Mouse (Mus musculus) liver, adult 2 months (tissue): Measurements from ENCODE around the gene Shank3. TPM values are rescaled to one million over a fixed set of nuclear protein-coding genes. Genes with fewer than 3 reads are reported as not detected.

ENCODE experiments used
- DNase-seq: peaks from one replicate; pipeline ENCODE4 v3.0.0-alpha.2; 2011; ENCODE audit warnings: low read depth, low spot score; ENCODE audit errors: extremely low read depth
- H3K27ac ChIP-seq: fragments of 200-500 bp; replicated peaks from 2 replicates; pipeline ENCODE4 v1.5.1; 2012; ENCODE audit warnings: low read depth, mild to moderate bottlenecking, control low read depth, inconsistent platforms, low read length; ENCODE audit not compliant: insufficient read depth
- H3K27me3 ChIP-seq: fragments of 200-500 bp; 2 replicates; pipeline ENCODE4 v1.6.1; 2012; ENCODE audit warnings: mild to moderate bottlenecking, moderate library complexity, low read length, inconsistent platforms; ENCODE audit not compliant: control insufficient read depth, insufficient read depth
- H3K36me3 ChIP-seq: fragments of 200-500 bp; 2 replicates; pipeline ENCODE4 v1.6.1; 2012; ENCODE audit warnings: low read length, inconsistent platforms; ENCODE audit not compliant: control insufficient read depth, insufficient read depth
- H3K4me1 ChIP-seq: fragments of 200-500 bp; 2 replicates; pipeline ENCODE4 v1.6.1; 2011; ENCODE audit warnings: low read length; ENCODE audit not compliant: control insufficient read depth, insufficient read depth
- H3K4me3 ChIP-seq: fragments of 200-500 bp; 2 replicates; pipeline ENCODE4 v1.5.1; 2011; ENCODE audit warnings: low read depth, mild to moderate bottlenecking, control low read depth, low read length, moderate library complexity; ENCODE audit not compliant: insufficient read depth
- H3K79me2 ChIP-seq: fragments of 200-500 bp; 2 replicates; pipeline ENCODE4 v1.6.1; 2012; ENCODE audit warnings: inconsistent platforms, mild to moderate bottlenecking, low read length, moderate library complexity; ENCODE audit not compliant: control insufficient read depth, insufficient read depth
- H3K9ac ChIP-seq: fragments of 200-500 bp; 2 replicates; pipeline ENCODE4 v1.6.1; 2012; ENCODE audit warnings: low read depth, mild to moderate bottlenecking, control low read depth, inconsistent platforms, low read length
- CTCF ChIP-seq: fragments of 200-500 bp; IDR thresholded peaks from 2 replicates; pipeline ENCODE4 v1.5.1; 2011; ENCODE audit warnings: low read depth, low read length, control low read depth
- POLR2A ChIP-seq: fragments of 200-500 bp; IDR thresholded peaks from 2 replicates; pipeline ENCODE4 v1.6.1; 2011; ENCODE audit warnings: low read length, control low read depth; ENCODE audit not compliant: insufficient read depth; ENCODE audit errors: extremely low read depth
- WGBS: fragments of 180-500 bp; shearing (Covaris S2); methylation state at CpG from one replicate; pipeline ENCODE4 v1.1.7; 2018; 5-methylcytosine and 5-hydroxymethylcytosine counted together
- polyA plus RNA-seq: library from polyadenylated mRNA; depleted of rRNA; stranded (reverse); fragments of >200 nt; gene quantifications from 2 replicates; pipeline ENCODE4 v1.2.3, GENCODE M21; 2012
- total RNA-seq: library from RNA; depleted of rRNA; stranded (reverse); fragments of >200 nt; gene quantifications from 2 replicates; pipeline ENCODE4 v1.2.3, GENCODE M21; 2014

The Shank3 gene
- total and polyA plus RNA-seq, 2 experiments, result 1.5 to 3.9 TPM

DNA sequence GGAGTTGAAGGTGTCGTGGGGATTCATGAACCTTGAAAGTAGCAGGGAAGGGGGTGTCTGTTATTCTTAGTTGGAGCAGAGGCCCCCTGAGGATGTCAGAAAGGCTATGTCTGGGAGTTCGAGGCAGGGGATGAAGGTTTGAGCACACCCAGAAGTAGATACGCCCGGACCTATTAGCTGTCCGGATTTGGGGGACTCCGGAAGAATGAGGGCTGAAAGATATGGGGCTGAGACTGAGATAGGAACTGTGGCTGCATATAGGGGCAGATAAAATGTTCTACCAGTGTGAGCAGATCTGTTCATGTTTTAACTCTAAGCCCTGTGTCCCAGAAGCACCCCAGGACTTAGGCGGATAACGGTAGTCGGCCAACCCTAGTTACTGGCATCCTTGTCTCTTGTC is 5.4 kb downstream of the Shank3 start:
- WGBS, result 87% methylated on average over 9 of the region's 9 CpGs
- no peak for DNase-seq
- peaks cover 8% of the 10 kb centered on the region for H3K27me3 ChIP-seq
- H3K27ac ChIP-seq, result no peak overlapping the region
- no peaks in the 10 kb centered on the region for H3K79me2 ChIP-seq
- no peaks in the 10 kb centered on the region; the same call in 1 of the 2 replicates for H3K4me1 ChIP-seq
- no peak overlapping the region for H3K9ac ChIP-seq
- H3K4me3 ChIP-seq, result no peak overlapping the region
- no peak for TF ChIP-seq CTCF
- no peaks in the 10 kb centered on the region for H3K36me3 ChIP-seq

- DNase-seq, result no peak
- WGBS, result 78% methylated on average over 8 of the region's 8 CpGs
- no peak for TF ChIP-seq CTCF
- TF ChIP-seq POLR2A, result no peak
- Histone ChIP-seq H3K79me2 (no peaks in the 10 kb centered on the region), H3K27me3 (no peaks in the 10 kb centered on the region), H3K27ac (no peak overlapping the region), H3K4me1 (no peaks in the 10 kb centered on the region), H3K36me3 (no peaks in the 10 kb centered on the region), H3K4me3 (no peak overlapping the region), H3K9ac (no peak overlapping the region)
Measured at GRCm38 (mm10) chr15:89507751-89508150, 8.3 kb downstream of the Shank3 start.

DNA sequence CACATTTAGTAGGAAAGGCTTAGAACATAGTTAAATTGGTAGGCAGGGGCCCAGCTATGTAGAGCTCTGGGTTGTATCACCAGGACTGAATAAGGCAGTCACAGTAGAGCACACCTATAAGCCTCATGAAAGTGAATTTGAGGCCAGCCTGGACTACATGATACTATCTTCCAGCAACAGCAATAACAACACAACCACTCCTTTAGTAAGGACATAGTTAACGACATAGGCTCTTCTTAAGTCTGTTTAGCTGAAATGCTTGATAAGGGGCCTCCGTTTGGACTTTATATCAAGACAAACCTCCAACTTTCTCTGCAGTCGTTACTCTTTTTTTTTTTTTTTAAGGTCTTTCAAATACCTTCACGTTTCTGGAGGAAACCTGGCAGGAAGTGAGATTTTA is 13.3 kb downstream of the Shank3 start:
- DNase-seq, result no peak
- TF ChIP-seq CTCF (no peak), POLR2A (no peak)
- Histone ChIP-seq H3K4me1 (no peaks in the 10 kb centered on the region), H3K27ac (no peak overlapping the region), H3K27me3 (no peaks in the 10 kb centered on the region), H3K79me2 (no peaks in the 10 kb centered on the region), H3K9ac (no peak overlapping the region), H3K36me3 (no peaks in the 10 kb centered on the region), H3K4me3 (no peak overlapping the region)
- 64% methylated on average over 4 of the region's 4 CpGs for WGBS

- H3K4me3 ChIP-seq, result no peak overlapping the region
- 71% methylated on average over 7 of the region's 7 CpGs for WGBS
- H3K27ac ChIP-seq, result no peak overlapping the region
- 0 out of 2 replicates have a peak, but pooled peaks cover 7% of the 10 kb centered on the region for H3K27me3 ChIP-seq
- H3K36me3 ChIP-seq, result no peaks in the 10 kb centered on the region
- no peak for TF ChIP-seq POLR2A
- TF ChIP-seq CTCF, result no peak
- DNase-seq, result no peak
- H3K79me2 ChIP-seq, result no peaks in the 10 kb centered on the region
- no peak overlapping the region for H3K9ac ChIP-seq
- H3K4me1 ChIP-seq, result no peaks in the 10 kb centered on the region
Measured at GRCm38 (mm10) chr15:89521951-89522350, 22.5 kb downstream of the Shank3 start.

- no peaks in the 10 kb centered on the region for H3K36me3 ChIP-seq
- DNase-seq, result no peak
- 81% methylated on average over 10 of the region's 10 CpGs for WGBS
- H3K27me3 ChIP-seq, result 0 out of 2 replicates have a peak, but pooled peaks cover 7% of the 10 kb centered on the region
- H3K4me1 ChIP-seq, result no peaks in the 10 kb centered on the region
- no peaks in the 10 kb centered on the region for H3K79me2 ChIP-seq
- H3K27ac ChIP-seq, result no peak overlapping the region
- TF ChIP-seq POLR2A, result no peak
- no peak for TF ChIP-seq CTCF
- H3K4me3 ChIP-seq, result no peak overlapping the region
- no peak overlapping the region for H3K9ac ChIP-seq
Measured at GRCm38 (mm10) chr15:89522566-89523282, 23.3 kb downstream of the Shank3 start.

DNA sequence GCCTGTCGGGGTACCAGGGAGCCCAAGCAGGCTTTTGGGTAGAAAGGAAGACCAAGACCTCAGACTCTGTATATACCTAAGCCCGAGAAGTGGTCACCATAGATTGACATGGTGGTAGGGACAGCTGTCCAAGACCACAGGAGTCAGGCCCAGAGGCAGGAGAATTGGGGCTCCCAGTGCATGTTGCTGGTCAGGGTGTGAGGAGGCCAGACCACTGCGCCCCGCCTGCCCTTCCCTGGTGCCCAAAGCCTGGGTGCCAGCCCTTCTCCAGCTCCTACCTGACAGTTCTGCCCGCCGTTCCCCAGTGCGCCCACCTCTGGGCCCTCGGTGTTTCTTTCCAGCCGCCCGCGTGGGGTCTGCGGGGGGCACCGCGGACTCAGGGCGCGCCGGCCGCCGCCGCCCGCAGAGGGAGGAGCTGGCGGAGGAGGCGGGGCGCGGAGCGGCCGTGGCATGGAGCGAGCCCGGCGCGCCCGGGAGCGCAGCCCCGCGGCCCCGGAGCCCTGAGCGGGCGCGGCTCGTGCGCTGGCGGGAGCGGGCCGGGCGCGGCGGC is 23.9 kb downstream of the Shank3 start:
- H3K79me2 ChIP-seq, result no peaks in the 10 kb centered on the region
- DNase-seq, result no peak
- H3K27me3 ChIP-seq, result 0 out of 2 replicates have a peak, but pooled peaks cover 7% of the 10 kb centered on the region
- WGBS, result 47% methylated on average over 47 of the region's 47 CpGs
- H3K9ac ChIP-seq, result no peak overlapping the region
- H3K4me3 ChIP-seq, result no peak overlapping the region
- H3K36me3 ChIP-seq, result no peaks in the 10 kb centered on the region
- no peaks in the 10 kb centered on the region for H3K4me1 ChIP-seq
- H3K27ac ChIP-seq, result no peak overlapping the region
- TF ChIP-seq CTCF (no peak), POLR2A (no peak)
